Mouse (Mus musculus): ENCODE data around the gene H2afz. TPM values are rescaled to one million over a fixed set of nuclear protein-coding genes. Genes with fewer than 3 reads are reported as not detected.
"Not testable (repeated sequence)": the region's sequence is repeated elsewhere in the genome, so short reads cannot be mapped to it uniquely, and the experiment has no call there.

Gene H2afz
- polyA plus RNA-seq, 1 experiment from 2014 or later = 714 TPM

GRCm38 (mm10) chr3:137846552-137846951, 17.7 kb upstream of the H2afz start:
- Histone ChIP-seq H3K36me3 (no peaks in the 10 kb centered on the region), H3K4me3 (replicated peaks) (no peak overlapping the region), H3K9me3 (replicated peaks) (no peaks in the 10 kb centered on the region), H3K9ac (replicated peaks) (no peak overlapping the region), H3K27ac (replicated peaks) (no peak overlapping the region), H3K4me1 (no peaks in the 10 kb centered on the region), H3K27me3 (replicated peaks) (no peaks in the 10 kb centered on the region), H3K4me2 (no peak overlapping the region)
- no peak for ATAC-seq (ENCODE audit: low FRiP score)
- WGBS = 79% methylated on average over 5 of the region's 5 CpGs

DNA sequence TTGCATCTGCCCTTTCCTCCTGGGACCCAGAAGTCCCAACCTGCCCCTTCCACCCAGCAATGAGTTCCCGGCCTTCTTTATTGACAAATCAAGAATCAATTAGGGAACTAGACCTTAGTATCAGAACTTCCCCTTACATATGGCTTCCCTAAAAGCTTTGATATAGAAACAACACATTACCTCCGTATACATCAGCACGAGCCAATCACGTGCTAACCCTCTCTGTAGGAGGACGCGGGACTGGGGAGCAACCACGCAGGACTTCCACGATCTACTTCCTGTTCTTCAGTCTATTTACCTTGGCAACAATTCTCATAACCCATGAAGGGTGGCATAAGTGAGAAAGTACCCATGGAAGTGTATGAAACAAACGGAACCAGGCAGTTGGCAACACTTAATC, 15.9 kb upstream of the H2afz start:
- H3K27me3 ChIP-seq (replicated peaks) = no peaks in the 10 kb centered on the region
- no peak overlapping the region for H3K9ac ChIP-seq (replicated peaks)
- 93% methylated on average over 9 of the region's 9 CpGs for WGBS
- no peaks in the 10 kb centered on the region for H3K4me1 ChIP-seq
- no peaks in the 10 kb centered on the region for H3K9me3 ChIP-seq (replicated peaks)
- no peak for ATAC-seq (ENCODE audit: low FRiP score)
- H3K4me2 ChIP-seq = no peak overlapping the region
- no peaks in the 10 kb centered on the region for H3K36me3 ChIP-seq
- no peak overlapping the region for H3K4me3 ChIP-seq (replicated peaks)
- H3K27ac ChIP-seq (replicated peaks) = no peak overlapping the region

- H3K36me3 ChIP-seq = no peaks in the 10 kb centered on the region
- no peaks in the 10 kb centered on the region for H3K9me3 ChIP-seq (replicated peaks)
- 89% methylated on average over 5 of the region's 5 CpGs for WGBS
Observed at GRCm38 (mm10) chr3:137849697-137850096, 14.6 kb upstream of the H2afz start.

DNA sequence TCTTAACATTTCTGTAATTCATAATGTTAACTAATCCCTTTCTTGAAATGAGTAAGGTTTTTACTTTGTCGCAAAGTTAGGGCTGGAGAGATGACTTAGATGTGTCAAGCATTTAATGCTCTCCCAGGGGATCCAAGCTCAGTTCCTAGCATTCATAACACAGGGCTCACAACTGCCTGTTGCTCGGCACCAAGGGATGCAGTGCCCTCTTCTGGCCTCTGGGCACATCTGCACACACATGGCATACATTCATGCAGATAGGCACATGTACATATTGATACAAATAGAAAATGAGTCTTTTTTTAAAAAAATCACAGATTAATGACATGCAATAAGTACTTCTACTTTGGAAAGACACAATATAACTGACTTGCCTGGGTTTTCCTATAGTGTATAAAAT, 13.1 kb upstream of the H2afz start:
- no peaks in the 10 kb centered on the region for H3K4me1 ChIP-seq
- no peaks in the 10 kb centered on the region for H3K9me3 ChIP-seq (replicated peaks)
- H3K4me2 ChIP-seq = no peak overlapping the region
- no peaks in the 10 kb centered on the region for H3K27me3 ChIP-seq (replicated peaks)
- no peaks in the 10 kb centered on the region for H3K36me3 ChIP-seq
- ATAC-seq (ENCODE audit: low FRiP score) = no peak
- 91% methylated on average over 2 of the region's 2 CpGs for WGBS
- H3K9ac ChIP-seq (replicated peaks) = no peak overlapping the region
- no peak overlapping the region for H3K4me3 ChIP-seq (replicated peaks)
- H3K27ac ChIP-seq (replicated peaks) = no peak overlapping the region

More at GRCm38 (mm10) chr3:137849697-137850096, 14.6 kb upstream of the H2afz start:
- Histone ChIP-seq H3K27me3 (replicated peaks) (no peaks in the 10 kb centered on the region), H3K9ac (replicated peaks) (no peak overlapping the region), H3K4me3 (replicated peaks) (no peak overlapping the region), H3K4me1 (no peaks in the 10 kb centered on the region), H3K27ac (replicated peaks) (no peak overlapping the region), H3K4me2 (no peak overlapping the region)
- ATAC-seq (ENCODE audit: low FRiP score) = no peak

- H3K4me1 ChIP-seq; H3K4me3 ChIP-seq (replicated peaks); H3K4me2 ChIP-seq; H3K9ac ChIP-seq (replicated peaks); H3K9me3 ChIP-seq (replicated peaks); H3K27ac ChIP-seq (replicated peaks); H3K27me3 ChIP-seq (replicated peaks); ATAC-seq (ENCODE audit: low FRiP score); H3K36me3 ChIP-seq: not testable (repeated sequence)
- WGBS = 93% methylated on average over 1 of the region's 1 CpGs
Observed at GRCm38 (mm10) chr3:137853011-137853410, 11.3 kb upstream of the H2afz start.

DNA sequence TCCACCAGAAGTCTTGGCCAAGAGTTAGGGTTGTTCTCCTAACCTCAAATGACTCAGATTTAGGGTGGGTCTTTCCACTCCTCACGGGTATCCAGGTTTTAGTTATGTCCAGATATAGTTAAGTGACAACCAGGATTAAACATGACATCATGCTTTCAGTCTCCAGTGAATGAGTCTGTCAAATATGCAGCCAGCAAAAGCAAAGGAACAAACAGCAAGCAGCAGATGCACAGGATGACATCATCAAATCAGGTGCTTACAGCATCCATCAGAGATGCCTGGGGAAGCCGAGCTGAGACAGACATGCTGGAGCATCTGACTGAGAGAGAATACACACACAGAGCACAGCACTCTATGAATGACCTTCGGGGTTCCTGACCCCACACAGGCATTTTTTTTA, 9.0 kb upstream of the H2afz start:
- Histone ChIP-seq H3K36me3 (no peaks in the 10 kb centered on the region), H3K9me3 (replicated peaks) (no peaks in the 10 kb centered on the region)
- WGBS = 87% methylated on average over 3 of the region's 3 CpGs

GRCm38 (mm10) chr3:137856061-137856460, 8.2 kb upstream of the H2afz start:
- no peak for ATAC-seq (ENCODE audit: low FRiP score)
- no peaks in the 10 kb centered on the region for H3K27me3 ChIP-seq (replicated peaks)
- H3K9ac ChIP-seq (replicated peaks) = no peak overlapping the region

More for the DNA sequence above, 9.0 kb upstream of the H2afz start:
- ATAC-seq (ENCODE audit: low FRiP score) = no peak
- Histone ChIP-seq H3K4me1 (no peaks in the 10 kb centered on the region), H3K27ac (replicated peaks) (no peak overlapping the region), H3K27me3 (replicated peaks) (no peaks in the 10 kb centered on the region), H3K9ac (replicated peaks) (no peak overlapping the region), H3K4me2 (no peak overlapping the region), H3K4me3 (replicated peaks) (no peak overlapping the region)

GRCm38 (mm10) chr3:137860394-137861170, 3.7 kb upstream of the H2afz start:
- no peak overlapping the region for H3K27ac ChIP-seq (replicated peaks)
- no peaks in the 10 kb centered on the region for H3K9me3 ChIP-seq (replicated peaks)
- no peaks in the 10 kb centered on the region for H3K27me3 ChIP-seq (replicated peaks)
- WGBS = 79% methylated on average over 8 of the region's 8 CpGs
- H3K9ac ChIP-seq (replicated peaks) = no peak overlapping the region
- peaks cover 6% of the 10 kb centered on the region; the same call in 1 of the 2 replicates for H3K4me1 ChIP-seq
- no peak overlapping the region for H3K4me3 ChIP-seq (replicated peaks)
- H3K36me3 ChIP-seq = no peaks in the 10 kb centered on the region
- H3K4me2 ChIP-seq = no peak overlapping the region
- ATAC-seq (ENCODE audit: low FRiP score) = no peak

More at GRCm38 (mm10) chr3:137856061-137856460, 8.2 kb upstream of the H2afz start:
- no peaks in the 10 kb centered on the region for H3K36me3 ChIP-seq
- no peak overlapping the region for H3K4me2 ChIP-seq
- H3K27ac ChIP-seq (replicated peaks) = no peak overlapping the region
- no peaks in the 10 kb centered on the region for H3K4me1 ChIP-seq
- WGBS = 76% methylated on average over 7 of the region's 7 CpGs
- no peaks in the 10 kb centered on the region for H3K9me3 ChIP-seq (replicated peaks)
- no peak overlapping the region for H3K4me3 ChIP-seq (replicated peaks)

GRCm38 (mm10) chr3:137861436-137861835, 2.9 kb upstream of the H2afz start:
- ATAC-seq (ENCODE audit: low FRiP score) = no peak
- Histone ChIP-seq H3K9me3 (replicated peaks) (no peaks in the 10 kb centered on the region), H3K4me1 (peaks cover 11% of the 10 kb centered on the region), H3K4me3 (replicated peaks) (no peak overlapping the region), H3K27ac (replicated peaks) (no peak overlapping the region), H3K9ac (replicated peaks) (no peak overlapping the region), H3K4me2 (no peak overlapping the region), H3K36me3 (no peaks in the 10 kb centered on the region), H3K27me3 (replicated peaks) (no peaks in the 10 kb centered on the region)
- WGBS = 85% methylated on average over 4 of the region's 4 CpGs

DNA sequence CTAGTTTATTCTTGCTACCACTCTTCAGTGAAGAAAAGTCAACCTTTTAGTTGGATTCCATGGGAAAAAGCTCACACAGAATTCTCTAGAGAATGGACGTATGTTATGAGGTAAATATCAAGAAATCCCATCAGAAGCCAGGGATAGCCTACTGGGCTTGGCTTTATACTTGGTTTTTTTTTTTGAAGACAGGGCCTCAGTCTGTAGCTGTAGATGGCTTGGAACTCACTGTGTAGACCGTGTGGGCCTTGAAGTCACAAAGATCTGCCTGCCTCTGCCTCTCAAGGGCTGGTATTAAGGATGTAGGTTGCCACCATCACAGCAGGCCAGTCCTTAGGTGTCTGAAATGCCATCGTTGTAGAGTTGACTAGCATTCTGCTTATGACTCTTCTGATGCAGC, 1.7 kb upstream of the H2afz start:
- Histone ChIP-seq H3K27me3 (replicated peaks) (no peaks in the 10 kb centered on the region), H3K4me2 (no peak overlapping the region), H3K9ac (replicated peaks) (no peak overlapping the region), H3K4me3 (replicated peaks) (no peak overlapping the region), H3K36me3 (no peaks in the 10 kb centered on the region), H3K27ac (replicated peaks) (no peak overlapping the region), H3K9me3 (replicated peaks) (no peaks in the 10 kb centered on the region), H3K4me1 (peaks cover 18% of the 10 kb centered on the region)
- ATAC-seq (ENCODE audit: low FRiP score) = no peak
- WGBS = 95% methylated on average over 3 of the region's 3 CpGs

DNA sequence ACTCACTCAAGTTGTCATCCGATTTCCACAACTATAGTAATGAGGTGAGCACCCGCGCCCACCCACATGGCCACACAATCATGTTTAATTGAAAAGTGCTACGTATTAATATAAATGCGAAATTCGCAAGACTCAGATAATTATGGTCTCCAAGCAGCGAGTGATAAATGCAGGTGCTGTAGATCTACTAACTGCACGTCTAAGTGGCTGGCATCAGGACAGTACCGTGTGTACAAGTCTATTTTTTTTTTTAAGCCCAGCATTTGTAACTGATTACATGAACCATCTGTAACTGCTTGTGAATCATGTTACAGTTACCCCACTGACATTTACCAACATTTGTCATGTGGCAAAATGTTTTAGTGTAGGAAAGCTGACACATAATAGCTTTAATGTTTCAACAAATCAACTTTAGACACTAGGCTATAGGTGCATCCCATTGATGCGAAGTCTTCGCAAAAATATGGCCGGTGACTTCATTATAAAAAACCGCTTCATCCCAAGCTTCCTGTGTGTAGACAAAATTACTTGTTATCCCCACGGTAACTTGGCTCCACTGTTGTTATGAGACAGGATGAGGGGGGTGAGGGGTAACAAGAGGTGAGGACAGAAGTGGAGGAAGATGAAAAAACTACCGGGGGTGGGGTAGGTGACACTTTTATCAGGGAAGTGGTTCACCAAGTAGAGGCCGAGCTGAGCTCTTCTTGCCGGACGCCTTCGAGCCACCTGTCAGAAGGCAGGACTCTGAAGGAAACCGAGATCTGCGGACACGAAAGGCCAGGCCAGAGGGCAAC, 760 bp upstream of the H2afz start:
- peak overlapping the region; percentile 97 for H3K27ac ChIP-seq (replicated peaks)
- peak overlapping the region; percentile 66 for H3K9ac ChIP-seq (replicated peaks)
- no peak; the same call in 1 of the 2 replicates for ATAC-seq (ENCODE audit: low FRiP score)
- H3K4me1 ChIP-seq = peaks cover 21% of the 10 kb centered on the region
- 32% methylated on average over 22 of the region's 22 CpGs for WGBS
- no peaks in the 10 kb centered on the region for H3K27me3 ChIP-seq (replicated peaks)
- no peaks in the 10 kb centered on the region for H3K36me3 ChIP-seq
- H3K4me3 ChIP-seq (replicated peaks) = peak overlapping the region; percentile 80
- peak overlapping the region; percentile 64 for H3K4me2 ChIP-seq
- H3K9me3 ChIP-seq (replicated peaks) = no peaks in the 10 kb centered on the region

Measured in neural tube, embryonic 15.5 days (tissue).